ENCODE assay signal across 11 mouse cellular contexts in genomic region chr2:80029051-80029450, GRCm38 (mm10).
"Had no signal": no experiment of that assay in that cellular context is flagged by ENCODE, and none has a peak within 500 bp of the region (broad histone marks: within the 10 kb centered on the region; RNA-seq: fewer than 3 reads in every experiment).

No protein-coding gene starts in this region.

- ATAC-seq: hindbrain, embryonic 16.5 days; intestine, embryonic 15.5 days; lung, postnatal 0 days had no signal

- H3K27ac ChIP-seq: intestine, embryonic 15.5 days; left cerebral cortex, adult 2 months; liver, embryonic 13.5 days; macrophage had no signal

- H3K36me3 ChIP-seq: intestine, embryonic 15.5 days; liver, embryonic 13.5 days had no signal

- H3K4me2 ChIP-seq: intestine, embryonic 15.5 days; liver, embryonic 13.5 days; lung, embryonic 14.5 days had no signal

- H3K9ac ChIP-seq: intestine, embryonic 15.5 days; liver, embryonic 13.5 days; lung, embryonic 14.5 days had no signal

- H3K4me3 ChIP-seq: intestine, embryonic 15.5 days; layer of hippocampus, adult 2 months; left cerebral cortex, adult 2 months; liver, embryonic 13.5 days had no signal

- H3K27me3 ChIP-seq: intestine, embryonic 15.5 days; liver, embryonic 13.5 days had no signal

- H3K9me3 ChIP-seq: intestine, embryonic 15.5 days had no signal

- DNase-seq: layer of hippocampus, adult 9-11 months; liver, embryonic 13.5 days; lung, embryonic 14.5 days; thymus, adult 18-20 months; thymus, postnatal 36 days had no signal

- H3K4me1 ChIP-seq: intestine, embryonic 15.5 days; liver, embryonic 13.5 days had no signal
